Mouse (Mus musculus) right cerebral cortex, postnatal 10 days (tissue): ENCODE data around the gene Slc35b4.
A peak's percentile ranks its signal among the peaks of the same experiment; 100 is the strongest.

Experiments
- DNase-seq, 2 experiments: peaks; one replicate each; pipeline ENCODE4 v3.0.0; 2021; ENCODE audit warnings: low spot score in 2 of 2

Gene Slc35b4

GRCm38 (mm10) chr6:34176864-34177247, at the start of gene Slc35b4:
Gene Slc35b4 (minus strand): TSS chr6:34177111.
- DNase-seq = peak; percentile 97 to 99

- no peak for DNase-seq
Observed at GRCm38 (mm10) chr6:34225004-34225599, 48.2 kb upstream of the Slc35b4 start.

DNA sequence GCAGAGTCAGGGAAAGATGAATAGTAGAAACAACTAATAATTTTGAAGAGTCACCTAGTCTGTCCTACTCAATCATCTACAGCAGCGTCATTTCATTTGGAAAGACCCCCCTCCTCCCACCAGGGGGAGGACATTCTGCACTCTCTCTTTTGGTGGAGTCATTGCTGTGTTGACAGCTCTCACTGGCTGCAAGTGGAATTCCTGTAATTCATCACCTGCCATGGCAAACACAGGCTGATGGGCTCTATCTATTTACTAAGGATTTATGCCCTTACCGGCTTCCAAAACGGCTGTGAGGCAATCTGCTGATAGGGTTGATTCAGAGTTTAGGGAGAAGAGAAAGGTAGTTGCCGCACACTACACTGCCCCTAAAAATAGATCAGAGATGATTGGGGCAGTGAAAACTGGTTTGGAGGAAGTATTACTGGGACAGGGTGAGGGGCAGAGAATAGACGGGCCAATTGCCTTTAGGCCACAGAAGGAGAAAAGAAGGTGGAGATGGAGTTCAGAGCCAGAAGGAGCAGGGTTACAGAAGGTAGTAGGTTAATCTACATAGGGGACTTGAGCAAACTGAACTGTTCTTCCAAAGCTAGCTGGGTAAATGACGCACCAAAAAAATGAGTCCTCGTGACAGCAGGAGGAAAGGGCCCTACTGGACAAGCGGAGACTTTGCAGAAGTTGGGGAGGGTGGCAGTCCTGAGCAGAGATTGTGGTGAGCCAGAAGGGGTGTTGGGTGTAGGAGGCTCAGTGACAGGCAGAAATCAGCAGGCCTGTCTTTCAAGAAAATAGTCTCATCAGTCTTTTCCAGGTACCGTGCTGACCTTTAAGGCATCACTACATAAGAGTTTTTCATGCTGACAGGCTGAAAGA, 39.8 kb upstream of the Slc35b4 start:
- DNase-seq = no peak

GRCm38 (mm10) chr6:34205754-34206153, 28.8 kb upstream of the Slc35b4 start:
- no peak for DNase-seq

- peak in 1 of 2 experiments; percentile 56 for DNase-seq
Observed at GRCm38 (mm10) chr6:34204971-34205572, 28.2 kb upstream of the Slc35b4 start.

- no peak for DNase-seq
Observed at GRCm38 (mm10) chr6:34203503-34203902, 26.6 kb upstream of the Slc35b4 start.

DNA sequence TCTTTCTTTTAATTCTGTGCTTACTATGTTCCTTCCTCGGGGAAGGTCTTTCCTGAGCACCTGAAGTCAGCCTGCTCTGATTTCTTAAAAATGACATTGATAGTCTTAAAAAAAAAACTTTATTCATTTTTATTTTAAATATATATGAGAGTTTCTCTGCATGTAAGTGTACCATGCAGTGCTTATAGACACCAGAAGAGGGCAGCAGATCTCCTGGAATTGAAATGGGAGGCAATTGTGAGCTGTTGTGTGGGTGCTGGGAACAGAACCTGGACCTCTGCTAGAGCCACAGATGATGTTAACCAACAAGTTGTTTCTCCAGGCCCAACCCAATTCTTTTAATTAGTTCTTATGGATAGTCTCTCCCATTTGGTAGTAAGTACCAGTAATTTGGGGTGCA, 18.1 kb upstream of the Slc35b4 start:
- DNase-seq = no peak

- peak; percentile 80 to 81 for DNase-seq
Observed at GRCm38 (mm10) chr6:34193708-34194475, 17.0 kb upstream of the Slc35b4 start.

- DNase-seq = no peak
Observed at GRCm38 (mm10) chr6:34191401-34191800, 14.5 kb upstream of the Slc35b4 start.

DNA sequence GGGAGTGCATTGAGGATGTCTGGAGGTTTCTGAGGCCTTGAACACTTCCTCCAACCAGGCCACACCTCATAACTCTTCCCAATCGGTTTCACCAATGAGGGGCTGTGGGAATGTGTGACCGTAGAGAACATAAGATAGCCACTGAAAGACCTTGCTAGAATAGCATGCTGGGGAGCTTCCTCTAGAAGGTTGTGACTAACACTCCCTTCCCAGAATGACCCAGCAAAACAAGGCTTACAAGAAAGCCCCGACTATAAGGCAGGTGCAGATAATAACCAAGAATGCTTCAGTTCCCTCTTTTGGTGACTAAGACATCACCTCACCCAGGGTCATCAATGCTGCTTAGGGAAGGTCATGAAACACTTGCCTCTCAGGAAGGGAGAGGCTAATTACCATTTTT, 12.6 kb upstream of the Slc35b4 start:
- no peak for DNase-seq

- no peak for DNase-seq
Observed at GRCm38 (mm10) chr6:34187986-34188599, 11.2 kb upstream of the Slc35b4 start.

- no peak for DNase-seq
Observed at GRCm38 (mm10) chr6:34187273-34187863, 10.5 kb upstream of the Slc35b4 start.

GRCm38 (mm10) chr6:34183326-34183725, 6.4 kb upstream of the Slc35b4 start:
- no peak for DNase-seq

DNA sequence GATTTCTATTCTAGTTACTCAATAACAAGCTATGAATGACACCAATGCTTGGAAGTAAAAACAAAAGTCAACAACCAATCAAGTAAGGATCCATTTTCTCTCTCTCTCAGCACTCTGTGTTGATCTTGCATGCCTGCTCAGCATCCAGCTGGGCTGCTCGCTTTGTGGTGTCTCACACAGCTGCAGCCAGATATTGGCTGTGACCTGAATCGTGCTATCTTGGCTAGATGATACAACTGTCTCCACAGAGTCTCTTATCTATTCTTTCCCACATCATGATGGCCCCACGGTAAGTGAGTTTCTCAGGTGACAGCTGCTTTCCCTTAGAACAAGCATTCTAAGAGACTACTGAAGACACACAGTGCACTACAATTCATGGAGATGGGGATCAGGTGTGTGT, 5.0 kb upstream of the Slc35b4 start:
- no peak for DNase-seq

DNA sequence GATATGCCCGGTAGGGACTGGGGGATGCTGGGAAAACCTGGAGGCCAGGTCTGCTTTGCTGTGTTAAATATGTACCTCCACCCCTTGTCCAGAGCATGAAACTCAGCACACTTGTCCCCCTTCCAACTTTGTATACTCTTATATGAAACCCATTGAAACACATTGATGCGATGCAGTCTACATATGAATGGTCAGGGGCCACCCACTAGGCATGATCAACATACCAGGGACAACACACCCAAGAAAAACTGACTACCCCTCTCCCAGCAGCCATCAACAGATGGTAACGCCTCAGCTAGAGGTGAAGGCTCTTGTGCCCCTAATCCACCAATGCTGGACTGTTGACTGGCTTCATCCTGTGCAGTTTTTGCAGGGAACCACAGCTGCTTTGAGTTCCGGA, 3.0 kb upstream of the Slc35b4 start:
- no peak for DNase-seq

DNA sequence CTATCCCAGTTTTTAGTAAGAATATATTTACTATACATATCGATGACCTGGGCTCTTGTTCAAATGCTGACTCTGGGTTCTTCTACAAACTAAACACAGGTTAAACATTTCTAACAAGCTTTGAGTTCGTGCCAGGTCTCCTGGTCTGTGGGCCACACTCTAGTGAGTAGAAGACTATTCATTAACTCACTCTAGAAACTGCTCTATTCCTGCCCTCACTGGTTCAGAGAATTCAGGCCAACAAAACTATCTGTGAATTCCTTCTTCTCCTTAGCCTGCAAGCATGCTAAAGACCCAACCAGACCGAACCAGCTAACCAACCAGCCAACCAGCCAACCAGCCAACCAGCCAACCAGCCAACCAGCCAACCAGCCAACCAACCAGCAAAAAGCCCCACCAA, 2.1 kb upstream of the Slc35b4 start:
- no peak for DNase-seq

DNA sequence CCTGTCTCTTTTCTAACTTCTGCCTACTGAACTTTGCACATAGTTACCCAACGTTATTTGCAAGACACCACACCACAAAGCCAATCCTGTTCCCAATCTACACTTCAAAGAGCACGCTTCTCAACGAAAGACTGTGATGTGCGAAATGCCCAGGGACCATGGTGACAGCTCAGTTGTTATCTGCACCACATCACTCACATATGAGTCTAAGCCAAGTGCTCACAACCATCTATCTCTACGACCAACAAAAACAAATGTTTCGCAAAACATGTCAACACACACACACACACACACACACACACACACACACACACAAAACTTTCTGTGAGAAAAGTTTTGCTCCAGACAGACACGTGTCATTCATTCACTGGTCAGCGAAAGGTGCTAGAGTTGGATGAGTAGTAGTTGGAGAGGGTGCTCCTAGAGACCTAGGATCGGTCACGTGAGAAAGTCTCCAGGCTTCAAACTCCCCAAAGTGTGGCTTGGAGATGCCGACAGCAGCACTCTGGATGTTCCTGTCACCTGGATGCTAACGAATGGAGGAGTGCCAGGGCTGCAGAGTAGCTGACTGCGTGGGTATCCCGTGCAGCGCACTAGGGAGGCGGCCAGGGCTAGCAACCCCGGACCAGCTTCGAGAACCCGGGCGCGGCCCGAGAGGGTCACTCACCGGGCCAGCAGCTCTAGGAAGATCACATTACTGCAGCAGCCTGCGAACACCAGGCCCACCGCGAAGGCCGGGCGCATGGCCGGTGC, 624 bp downstream of the Slc35b4 start:
- DNase-seq = peak in 1 of 2 experiments; percentile 73

DNA sequence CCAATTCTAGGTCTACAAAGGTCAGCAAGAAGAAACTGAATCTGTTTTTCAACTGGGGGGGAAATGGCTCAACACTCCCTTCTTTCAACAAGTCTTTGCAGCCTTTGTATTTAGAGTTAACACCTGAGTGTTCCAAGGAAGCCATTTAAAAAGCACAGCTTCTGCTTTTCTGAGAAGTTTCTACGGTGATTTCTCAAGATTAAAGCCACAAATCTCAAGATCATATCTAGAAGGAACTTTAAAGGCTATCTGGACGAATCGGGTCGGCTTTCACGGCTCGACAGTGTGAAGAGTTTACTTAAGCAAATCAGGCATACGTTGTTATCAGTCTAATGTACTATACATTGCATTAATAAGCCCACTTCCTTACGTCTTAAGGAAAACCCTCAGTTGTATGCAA, 2.2 kb downstream of the Slc35b4 start:
- no peak for DNase-seq

DNA sequence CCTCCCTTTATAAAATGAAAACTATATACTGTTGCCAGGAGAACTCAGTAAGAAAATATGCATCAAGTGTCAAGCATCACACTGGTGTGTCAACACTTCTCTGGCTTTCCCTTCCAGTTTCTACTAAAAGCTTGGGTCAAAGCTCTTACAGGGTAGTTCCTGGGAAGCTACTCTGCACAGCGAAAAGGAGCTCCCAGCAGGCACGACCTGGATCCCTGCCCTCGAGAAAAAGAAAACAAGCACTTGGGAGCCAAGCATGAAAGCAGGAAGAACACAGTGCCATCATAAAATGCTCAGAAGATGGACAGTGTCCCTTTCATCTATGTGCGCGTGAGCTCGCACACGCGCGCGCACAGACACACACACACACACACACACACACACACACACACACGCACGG, 3.7 kb downstream of the Slc35b4 start:
- DNase-seq = no peak

DNA sequence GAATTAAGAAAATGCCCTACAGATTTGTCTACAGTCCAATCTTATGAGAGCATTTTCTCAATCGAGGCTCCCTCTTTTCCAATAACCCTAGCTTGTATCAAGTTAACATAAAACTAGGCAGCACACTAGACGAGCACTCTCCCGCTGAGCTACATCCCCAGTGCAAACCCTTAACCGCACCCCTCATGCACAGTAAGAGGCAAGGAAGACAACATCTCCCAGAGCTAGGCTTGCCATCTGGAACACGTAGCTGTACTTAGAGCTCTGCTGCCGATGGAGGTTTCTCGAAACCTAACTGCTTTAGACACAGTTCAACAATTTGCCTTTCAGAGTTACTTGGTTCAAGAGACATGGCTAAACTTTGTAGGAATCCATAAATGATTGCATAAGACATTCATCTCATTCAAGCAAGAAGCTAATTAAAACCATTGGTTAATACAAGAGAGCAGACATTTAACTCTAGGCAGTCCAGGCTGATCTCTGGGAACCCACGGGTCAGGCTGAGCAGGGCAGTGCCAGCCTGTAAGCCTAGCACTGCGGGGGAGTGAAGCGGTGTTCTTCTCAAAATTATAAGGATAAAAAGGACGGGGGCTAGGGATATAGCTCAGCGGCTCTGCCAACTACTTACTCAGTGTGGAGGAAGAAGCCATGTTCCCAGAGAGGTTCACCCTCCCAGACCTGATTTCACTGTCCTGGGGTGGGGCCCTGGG, 5.0 kb downstream of the Slc35b4 start:
- no peak for DNase-seq
